12 mouse cellular contexts compared by ENCODE assay signal in genomic region chr16:24566277-24566676, GRCm38 (mm10).
DNase-seq lines count a peak whose midpoint lies in the region; ATAC-seq and TF ChIP-seq lines count a peak whose summit lies in the region.
"Had no signal": no experiment of that assay in that cellular context is flagged by ENCODE, and none has a peak within 500 bp of the region (broad histone marks: within the 10 kb centered on the region; RNA-seq: fewer than 3 reads in every experiment).

No protein-coding gene starts in this region.

- ATAC-seq in Patski = peak; percentile 62
- ATAC-seq in heart, embryonic 14.5 days (ENCODE audit: insufficient number of reproducible peaks, insufficient read depth, low FRiP score, low read depth) = peak; percentile 88
- peak; percentile 87 for ATAC-seq in lung, postnatal 0 days
- ATAC-seq: midbrain, embryonic 16.5 days had no signal

- TF ChIP-seq EP300 in lung, postnatal 0 days (IDR thresholded peaks at IDR 0.05) = peak; percentile 31; the same call in 1 of the 2 replicates

- no peak overlapping the region for H3K4me2 ChIP-seq in heart, embryonic 14.5 days (ENCODE audit: low read length)
- no peak overlapping the region for H3K4me2 ChIP-seq in lung, postnatal 0 days (replicated peaks; ENCODE audit: low read depth, low read length)

- peak; percentile 92 for DNase-seq in heart, adult 11 months
- DNase-seq in heart, adult 8-10 months (ENCODE audit: low spot score) = no peak
- DNase-seq in Patski (ENCODE audit: low read depth, low spot score) = no peak
- peak; percentile 88 for DNase-seq in lung, postnatal 0 days (ENCODE audit: low spot score)
- no peak for DNase-seq in layer of hippocampus, adult 9-10 months (ENCODE audit: low spot score)
- no peak for DNase-seq in layer of hippocampus, adult 18-20 months (ENCODE audit: low spot score in 2 of 2)
- no peak for DNase-seq in midbrain, embryonic 10.5 days (ENCODE audit: low spot score)
- DNase-seq: cerebellum, adult 9-10 months; thymus, adult 18-20 months had no signal

- no peaks in the 10 kb centered on the region for H3K36me3 ChIP-seq in heart, embryonic 14.5 days (ENCODE audit: control insufficient read depth, insufficient read depth, low read length)
- no peaks in the 10 kb centered on the region for H3K36me3 ChIP-seq in lung, postnatal 0 days (ENCODE audit: insufficient read depth, low read length)
- H3K36me3 ChIP-seq in midbrain, embryonic 10.5 days = no peaks in the 10 kb centered on the region

- POLR2A ChIA-PET in Patski (lab: Charles Lee) = interaction anchor here (0.7 kb wide), 1 partner anchor 570 kb away, joined by 3 read pairs; no protein-coding TSS in a partner anchor

- no peaks in the 10 kb centered on the region for H3K9me3 ChIP-seq in heart, embryonic 14.5 days (ENCODE audit: control insufficient read depth, low read length)
- no peaks in the 10 kb centered on the region for H3K9me3 ChIP-seq in lung, postnatal 0 days (ENCODE audit: low read length)
- no peaks in the 10 kb centered on the region for H3K9me3 ChIP-seq in midbrain, embryonic 10.5 days (replicated peaks)

- no peak overlapping the region for H3K9ac ChIP-seq in heart, embryonic 14.5 days (ENCODE audit: low read length)
- H3K9ac ChIP-seq in lung, postnatal 0 days (replicated peaks; ENCODE audit: low read depth) = no peak overlapping the region

- TF ChIP-seq CTCF in Patski (IDR thresholded peaks at IDR 0.05) = no peak
- no peak for TF ChIP-seq CTCF in lung, postnatal 0 days (IDR thresholded peaks at IDR 0.05)

- H3K4me1 ChIP-seq in heart, embryonic 14.5 days (ENCODE audit: control insufficient read depth in 2 of 2, insufficient read depth in 2 of 2, low read length in 2 of 2) = peaks cover 20 to 45% of the 10 kb centered on the region in 2 experiments
- peaks cover 4% of the 10 kb centered on the region; the same call in 1 of the 2 replicates for H3K4me1 ChIP-seq in lung, postnatal 0 days (ENCODE audit: insufficient read depth, low read depth, low read length)
- H3K4me1 ChIP-seq in midbrain, embryonic 10.5 days = no peaks in the 10 kb centered on the region

- no peaks in the 10 kb centered on the region for H3K27me3 ChIP-seq in Patski
- H3K27me3 ChIP-seq in heart, embryonic 14.5 days (ENCODE audit: control insufficient read depth, insufficient read depth, low read length) = no peaks in the 10 kb centered on the region
- H3K27me3 ChIP-seq in lung, postnatal 0 days (replicated peaks; ENCODE audit: insufficient read depth, low read length) = no peaks in the 10 kb centered on the region
- no peaks in the 10 kb centered on the region for H3K27me3 ChIP-seq in midbrain, embryonic 10.5 days (ENCODE audit: low read depth, poor library complexity, severe bottlenecking)

- CTCF ChIA-PET in Patski (lab: Charles Lee) = interaction anchor here (1.7 kb wide), 1 partner anchor 582 kb away, joined by 4 read pairs; no protein-coding TSS in a partner anchor

- in situ Hi-C loops in Patski (cut with MboI; ENCODE audit: low pct_unique_long_range_greater_than_20kb) = no loop called here

- H3K27ac ChIP-seq in heart, embryonic 14.5 days (replicated peaks in 1 of 2; ENCODE audit: control insufficient read depth in 1 of 2, insufficient read depth in 1 of 2, low read depth in 2 of 2, low read length in 2 of 2) = 0 out of 4 replicates have a peak overlapping the region, but pooled peaks of 1 of the 2 experiments have one; percentile 38
- H3K27ac ChIP-seq in lung, postnatal 0 days (ENCODE audit: low read length) = peak overlapping the region; percentile 2
- no peak overlapping the region for H3K27ac ChIP-seq in midbrain, embryonic 10.5 days (replicated peaks)
- H3K27ac ChIP-seq: heart, adult 2 months had no signal

- WGBS in heart, embryonic 14.5 days = 10% methylated on average over 3 of the region's 3 CpGs
- 41% methylated on average over 3 of the region's 3 CpGs for WGBS in lung, postnatal 0 days
- 78% methylated on average over 3 of the region's 3 CpGs for WGBS in midbrain, embryonic 10.5 days

- H3K4me3 ChIP-seq in heart, embryonic 14.5 days (ENCODE audit: control insufficient read depth in 1 of 2, insufficient read depth in 1 of 2, low read depth in 1 of 2, low read length in 2 of 2) = no peak overlapping the region
- no peak overlapping the region for H3K4me3 ChIP-seq in lung, postnatal 0 days (ENCODE audit: low read depth, low read length)
- H3K4me3 ChIP-seq in midbrain, embryonic 10.5 days = no peak overlapping the region
- H3K4me3 ChIP-seq: heart, adult 2 months had no signal

Comparison
In these comparisons a context has a peak if more than half of its experiments do, and no peak if none do; other contexts are left out.
1. DNase-seq: peak in heart, adult 11 months (single experiment) and lung, postnatal 0 days (single experiment); none in heart, adult 8-10 months (single experiment), Patski (single experiment), layer of hippocampus, adult 9-10 months (single experiment), layer of hippocampus, adult 18-20 months (0 of 2) and midbrain, embryonic 10.5 days (single experiment).
2. Peak in every context shown above with its lines, with median percentiles within 50 percentile points of each other: ATAC-seq.